ENCODE assay signal across 21 mouse cellular contexts in the genomic region with DNA sequence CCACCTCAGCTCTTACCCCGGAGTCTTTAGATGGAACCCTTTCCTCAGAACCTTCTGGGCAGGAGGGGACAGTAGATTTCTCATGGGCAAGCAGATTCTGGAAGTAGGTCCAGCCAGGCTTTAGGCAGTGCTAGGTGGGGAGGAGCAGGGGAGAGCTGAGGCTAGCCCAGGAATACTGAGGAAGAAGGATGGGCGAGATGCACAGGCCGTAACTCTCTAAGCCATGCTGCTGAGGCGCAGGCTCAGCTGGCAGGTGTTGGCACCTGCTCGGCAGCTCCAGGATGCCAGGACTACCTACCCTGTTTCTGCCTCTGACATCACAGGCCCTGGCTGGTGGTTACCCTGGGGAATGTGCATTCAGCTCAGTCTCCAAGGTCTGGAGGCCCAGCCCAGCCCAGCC. TPM values are rescaled to one million over a fixed set of nuclear protein-coding genes. Genes with fewer than 3 reads are reported as not detected.
DNase-seq lines count a peak whose midpoint lies in the region; ATAC-seq and TF ChIP-seq lines count a peak whose summit lies in the region.
"Had no signal": no experiment of that assay in that cellular context is flagged by ENCODE, and none has a peak within 500 bp of the region (broad histone marks: within the 10 kb centered on the region; RNA-seq: fewer than 3 reads in every experiment).

No protein-coding gene starts in this region.

- no peak for DNase-seq in forebrain, embryonic 10.5 days (ENCODE audit: extremely low spot score, low spot score)
- no peak for DNase-seq in forebrain, embryonic 14.5 days (ENCODE audit: low spot score)
- DNase-seq in heart, postnatal 0 days (ENCODE audit: low spot score) = no peak
- DNase-seq in heart, postnatal 25 days (ENCODE audit: low spot score) = no peak
- no peak for DNase-seq in lung, postnatal 14 days
- no peak for DNase-seq in stomach, postnatal 0 days (ENCODE audit: low spot score)
- no peak for DNase-seq in thymus, postnatal 14 days
- DNase-seq: cerebellum, postnatal 14 days; kidney, adult 18-20 months; kidney, postnatal 4 days; lung, adult 2 months; thymus, postnatal 36 days had no signal

- no peak overlapping the region for H3K4me3 ChIP-seq in forebrain, embryonic 10.5 days
- H3K4me3 ChIP-seq in forebrain, embryonic 14.5 days (ENCODE audit: low read depth, low read length) = no peak overlapping the region
- no peak overlapping the region for H3K4me3 ChIP-seq in heart, postnatal 0 days (ENCODE audit: low read depth, low read length)
- H3K4me3 ChIP-seq in lung, embryonic 16.5 days (ENCODE audit: low read length) = no peak overlapping the region
- H3K4me3 ChIP-seq in stomach, postnatal 0 days (ENCODE audit: low read depth, low read length) = no peak overlapping the region
- H3K4me3 ChIP-seq: erythroblast, embryonic 14.5 days; hindbrain, embryonic 15.5 days; megakaryocyte, embryonic 14.5 days; midbrain, embryonic 15.5 days had no signal

- H3K9me3 ChIP-seq in forebrain, embryonic 10.5 days = no peaks in the 10 kb centered on the region
- no peaks in the 10 kb centered on the region for H3K9me3 ChIP-seq in forebrain, embryonic 14.5 days (replicated peaks; ENCODE audit: control insufficient read depth, low read length)
- H3K9me3 ChIP-seq in heart, postnatal 0 days (replicated peaks; ENCODE audit: control insufficient read depth, low read length) = no peaks in the 10 kb centered on the region
- H3K9me3 ChIP-seq in lung, embryonic 16.5 days (ENCODE audit: control insufficient read depth, low read length) = no peaks in the 10 kb centered on the region
- H3K9me3 ChIP-seq in stomach, postnatal 0 days (ENCODE audit: control insufficient read depth, low read length) = no peaks in the 10 kb centered on the region
- H3K9me3 ChIP-seq: hindbrain, embryonic 15.5 days; megakaryocyte, embryonic 14.5 days; midbrain, embryonic 15.5 days had no signal

- WGBS in forebrain, embryonic 10.5 days = 89% methylated on average over 5 of the region's 5 CpGs
- WGBS in forebrain, embryonic 14.5 days = 90% methylated on average over 5 of the region's 5 CpGs
- WGBS in heart, postnatal 0 days = 89% methylated on average over 5 of the region's 5 CpGs
- 84% methylated on average over 5 of the region's 5 CpGs for WGBS in lung, embryonic 16.5 days
- WGBS in stomach, postnatal 0 days = 84% methylated on average over 5 of the region's 5 CpGs

- no peak for TF ChIP-seq EP300 in heart, postnatal 0 days (IDR thresholded peaks at IDR 0.05; ENCODE audit: low read depth)
- no peak for TF ChIP-seq EP300 in stomach, postnatal 0 days (optimal IDR thresholded peaks at IDR 0.05)

- no peak for ATAC-seq in forebrain, embryonic 14.5 days
- ATAC-seq in heart, postnatal 0 days (ENCODE audit: insufficient read depth, low read depth) = no peak
- peak; percentile 21; the same call in 1 of the 2 replicates for ATAC-seq in lung, embryonic 16.5 days (ENCODE audit: low read depth)
- ATAC-seq in stomach, postnatal 0 days (ENCODE audit: low FRiP score, low TSS enrichment) = no peak
- ATAC-seq: forebrain, embryonic 16.5 days; midbrain, embryonic 15.5 days had no signal

- peaks cover 76% of the 10 kb centered on the region for H3K4me1 ChIP-seq in forebrain, embryonic 10.5 days
- H3K4me1 ChIP-seq in forebrain, embryonic 14.5 days (ENCODE audit: control insufficient read depth, insufficient read depth, low read length) = peaks cover 4% of the 10 kb centered on the region; the same call in 1 of the 2 replicates
- H3K4me1 ChIP-seq in heart, postnatal 0 days (ENCODE audit: control insufficient read depth, insufficient read depth) = peaks cover 28% of the 10 kb centered on the region
- peaks cover 54% of the 10 kb centered on the region for H3K4me1 ChIP-seq in lung, embryonic 16.5 days (replicated peaks; ENCODE audit: control insufficient read depth, insufficient read depth, low read length)
- H3K4me1 ChIP-seq in stomach, postnatal 0 days (replicated peaks; ENCODE audit: control insufficient read depth, insufficient read depth) = peaks cover 21% of the 10 kb centered on the region
- H3K4me1 ChIP-seq: midbrain, embryonic 15.5 days had no signal

- intact Hi-C loops in heart, postnatal 25 days (cut with DNase I) = no loop called here

- H3K36me3 ChIP-seq in forebrain, embryonic 10.5 days (replicated peaks) = no peaks in the 10 kb centered on the region
- H3K36me3 ChIP-seq in forebrain, embryonic 14.5 days (ENCODE audit: control insufficient read depth, insufficient read depth, low read length) = no peaks in the 10 kb centered on the region
- no peaks in the 10 kb centered on the region for H3K36me3 ChIP-seq in heart, postnatal 0 days (replicated peaks; ENCODE audit: control insufficient read depth, insufficient read depth, low read length)
- H3K36me3 ChIP-seq in lung, embryonic 16.5 days (ENCODE audit: control insufficient read depth, insufficient read depth, low read length) = no peaks in the 10 kb centered on the region
- H3K36me3 ChIP-seq in stomach, postnatal 0 days (ENCODE audit: control insufficient read depth, insufficient read depth, low read length) = no peaks in the 10 kb centered on the region
- H3K36me3 ChIP-seq: hindbrain, embryonic 15.5 days; midbrain, embryonic 15.5 days had no signal

- H3K27me3 ChIP-seq in forebrain, embryonic 10.5 days (ENCODE audit: poor library complexity, severe bottlenecking) = no peaks in the 10 kb centered on the region
- H3K27me3 ChIP-seq in forebrain, embryonic 14.5 days (replicated peaks; ENCODE audit: control insufficient read depth, insufficient read depth, low read length) = no peaks in the 10 kb centered on the region
- no peaks in the 10 kb centered on the region for H3K27me3 ChIP-seq in heart, postnatal 0 days (ENCODE audit: control insufficient read depth, insufficient read depth, low read length)
- no peaks in the 10 kb centered on the region for H3K27me3 ChIP-seq in lung, embryonic 16.5 days (ENCODE audit: control insufficient read depth, insufficient read depth, low read depth, low read length)
- no peaks in the 10 kb centered on the region for H3K27me3 ChIP-seq in stomach, postnatal 0 days (ENCODE audit: control insufficient read depth, insufficient read depth, low read length)
- H3K27me3 ChIP-seq: hindbrain, embryonic 15.5 days; midbrain, embryonic 15.5 days had no signal

- TF ChIP-seq CTCF in heart, postnatal 0 days (IDR thresholded peaks at IDR 0.05; ENCODE audit: low read depth) = no peak
- TF ChIP-seq CTCF in stomach, postnatal 0 days (IDR thresholded peaks at IDR 0.05; ENCODE audit: low read depth) = no peak

- H3K9ac ChIP-seq in forebrain, embryonic 14.5 days (ENCODE audit: low read length) = no peak overlapping the region
- H3K9ac ChIP-seq in heart, postnatal 0 days (replicated peaks; ENCODE audit: low read depth, low read length) = no peak overlapping the region
- no peak overlapping the region for H3K9ac ChIP-seq in lung, embryonic 16.5 days (ENCODE audit: low read length)
- no peak overlapping the region for H3K9ac ChIP-seq in stomach, postnatal 0 days (ENCODE audit: low read length)
- H3K9ac ChIP-seq: hindbrain, embryonic 15.5 days; midbrain, embryonic 15.5 days had no signal

- H3K4me2 ChIP-seq in forebrain, embryonic 14.5 days (ENCODE audit: low read length) = no peak overlapping the region
- H3K4me2 ChIP-seq in heart, postnatal 0 days (ENCODE audit: low read depth, low read length) = no peak overlapping the region
- H3K4me2 ChIP-seq in lung, embryonic 16.5 days (ENCODE audit: low read depth, low read length) = no peak overlapping the region
- H3K4me2 ChIP-seq in stomach, postnatal 0 days (replicated peaks; ENCODE audit: low read depth) = no peak overlapping the region
- H3K4me2 ChIP-seq: hindbrain, embryonic 15.5 days; midbrain, embryonic 15.5 days had no signal

- H3K27ac ChIP-seq in forebrain, embryonic 10.5 days = peak overlapping the region; percentile 53; the same call in 1 of the 2 replicates
- H3K27ac ChIP-seq in forebrain, embryonic 14.5 days (ENCODE audit: low read depth, low read length) = no peak overlapping the region
- H3K27ac ChIP-seq in heart, postnatal 0 days (ENCODE audit: low read depth) = peak overlapping the region; percentile 52; the same call in 1 of the 2 replicates
- peak overlapping the region; percentile 17; the same call in 1 of the 2 replicates for H3K27ac ChIP-seq in lung, embryonic 16.5 days (ENCODE audit: low read length)
- H3K27ac ChIP-seq in stomach, postnatal 0 days (replicated peaks) = peak overlapping the region; percentile 71; the same call in 1 of the 2 replicates
- H3K27ac ChIP-seq: hindbrain, embryonic 15.5 days; midbrain, embryonic 15.5 days had no signal

RNA-seq across cellular contexts. Expression of a gene that starts 12.2 kb away (rescaled TPM):
- polyA plus RNA-seq in forebrain, embryonic 10.5 days (2016; fragmentation: Nextera tagmentation; extraction: Ambion mirVana) = 20.1 and 21.7 TPM in 2 replicates
- 5.9 and 6.9 TPM in 2 replicates for polyA plus RNA-seq in forebrain, embryonic 14.5 days (2014; fragmentation: Nextera tagmentation; extraction: Ambion mirVana)
- total RNA-seq in heart, postnatal 0 days (2014; rRNA removed; ENCODE audit: low replicate concordance) = 11.9 and 13.2 TPM in 2 replicates
- polyA plus RNA-seq in heart, postnatal 0 days (2015; fragmentation: Nextera tagmentation; extraction: Ambion mirVana) = 5.7 and 6.1 TPM in 2 replicates
- 10 to 100 TPM; 14.8 to 15.7 TPM for total RNA-seq in heart, postnatal 25 days (2021)
- 14.4 and 14.8 TPM in 2 replicates for polyA plus RNA-seq in lung, embryonic 16.5 days (2015; fragmentation: Nextera tagmentation; extraction: Ambion mirVana)
- 5.0 and 5.1 TPM in 2 replicates for polyA plus RNA-seq in stomach, postnatal 0 days (2015; fragmentation: Nextera tagmentation; extraction: Ambion mirVana)
- total RNA-seq: neutrophil, adult 5-6 weeks had no signal

RNA-seq across cellular contexts. Expression of a gene that starts 23.1 kb away (rescaled TPM):
- polyA plus RNA-seq in forebrain, embryonic 10.5 days (2016; fragmentation: Nextera tagmentation; extraction: Ambion mirVana) = 17.9 and 22.2 TPM in 2 replicates
- polyA plus RNA-seq in forebrain, embryonic 14.5 days (2014; fragmentation: Nextera tagmentation; extraction: Ambion mirVana) = 15.4 and 15.7 TPM in 2 replicates
- total RNA-seq in heart, postnatal 0 days (2014; rRNA removed; ENCODE audit: low replicate concordance) = 32.7 and 34.9 TPM in 2 replicates
- polyA plus RNA-seq in heart, postnatal 0 days (2015; fragmentation: Nextera tagmentation; extraction: Ambion mirVana) = 26.6 and 29.0 TPM in 2 replicates
- 1 to 10 TPM; 5.6 to 8.1 TPM for total RNA-seq in heart, postnatal 25 days (2021)
- 23.3 and 26.2 TPM in 2 replicates for polyA plus RNA-seq in lung, embryonic 16.5 days (2015; fragmentation: Nextera tagmentation; extraction: Ambion mirVana)
- 19.5 and 20.1 TPM in 2 replicates for polyA plus RNA-seq in stomach, postnatal 0 days (2015; fragmentation: Nextera tagmentation; extraction: Ambion mirVana)

RNA-seq across cellular contexts. Expression of a gene that starts 31.1 kb away (rescaled TPM):
- not detected in 2 replicates for polyA plus RNA-seq in forebrain, embryonic 10.5 days (2016; fragmentation: Nextera tagmentation; extraction: Ambion mirVana)
- 0.22 TPM in 1 of 2 replicates, not detected in the other for polyA plus RNA-seq in forebrain, embryonic 14.5 days (2014; fragmentation: Nextera tagmentation; extraction: Ambion mirVana)
- total RNA-seq in heart, postnatal 0 days (2014; rRNA removed; ENCODE audit: low replicate concordance) = not detected in 2 replicates
- polyA plus RNA-seq in heart, postnatal 0 days (2015; fragmentation: Nextera tagmentation; extraction: Ambion mirVana) = 1.2 TPM in 1 of 2 replicates, not detected in the other
- total RNA-seq in heart, postnatal 25 days (2021) = 100 to 1,000 TPM; 112 to 186 TPM
- 0.29 TPM in 1 of 2 replicates, not detected in the other for polyA plus RNA-seq in lung, embryonic 16.5 days (2015; fragmentation: Nextera tagmentation; extraction: Ambion mirVana)
- 0.28 and 0.33 TPM in 2 replicates for polyA plus RNA-seq in stomach, postnatal 0 days (2015; fragmentation: Nextera tagmentation; extraction: Ambion mirVana)
- total RNA-seq: adrenal gland, adult 18-20 months; MEL; neutrophil, adult 5-6 weeks had no signal
- polyA plus RNA-seq: erythroblast, embryonic 14.5 days; lung, adult 2 months had no signal

RNA-seq across cellular contexts. Expression of a gene that starts 33.6 kb away (rescaled TPM):
- polyA plus RNA-seq in forebrain, embryonic 10.5 days (2016; fragmentation: Nextera tagmentation; extraction: Ambion mirVana) = 15.3 and 16.5 TPM in 2 replicates
- polyA plus RNA-seq in forebrain, embryonic 14.5 days (2014; fragmentation: Nextera tagmentation; extraction: Ambion mirVana) = 3.8 and 5.2 TPM in 2 replicates
- 62.2 and 93.8 TPM in 2 replicates for total RNA-seq in heart, postnatal 0 days (2014; rRNA removed; ENCODE audit: low replicate concordance)
- polyA plus RNA-seq in heart, postnatal 0 days (2015; fragmentation: Nextera tagmentation; extraction: Ambion mirVana) = 26.7 and 34.2 TPM in 2 replicates
- 100 to 1,000 TPM; 215 to 337 TPM for total RNA-seq in heart, postnatal 25 days (2021)
- polyA plus RNA-seq in lung, embryonic 16.5 days (2015; fragmentation: Nextera tagmentation; extraction: Ambion mirVana) = 17.9 and 20.0 TPM in 2 replicates
- polyA plus RNA-seq in stomach, postnatal 0 days (2015; fragmentation: Nextera tagmentation; extraction: Ambion mirVana) = 6.1 and 8.5 TPM in 2 replicates

RNA-seq across cellular contexts. Expression of a gene that starts 58.7 kb away (rescaled TPM):
- 2.9 and 3.0 TPM in 2 replicates for polyA plus RNA-seq in forebrain, embryonic 10.5 days (2016; fragmentation: Nextera tagmentation; extraction: Ambion mirVana)
- polyA plus RNA-seq in forebrain, embryonic 14.5 days (2014; fragmentation: Nextera tagmentation; extraction: Ambion mirVana) = 5.2 and 5.9 TPM in 2 replicates
- total RNA-seq in heart, postnatal 0 days (2014; rRNA removed; ENCODE audit: low replicate concordance) = 10.2 and 21.4 TPM in 2 replicates
- 2.0 and 2.2 TPM in 2 replicates for polyA plus RNA-seq in heart, postnatal 0 days (2015; fragmentation: Nextera tagmentation; extraction: Ambion mirVana)
- 10 to 100 TPM; 14.7 to 15.7 TPM for total RNA-seq in heart, postnatal 25 days (2021)
- polyA plus RNA-seq in lung, embryonic 16.5 days (2015; fragmentation: Nextera tagmentation; extraction: Ambion mirVana) = 3.5 and 4.4 TPM in 2 replicates
- polyA plus RNA-seq in stomach, postnatal 0 days (2015; fragmentation: Nextera tagmentation; extraction: Ambion mirVana) = 1.6 and 2.0 TPM in 2 replicates
